9 mouse cellular contexts compared by ENCODE assay signal in genomic region chr1:86470519-86471181, GRCm38 (mm10). TPM values are rescaled to one million over a fixed set of nuclear protein-coding genes. Genes with fewer than 3 reads are reported as not detected.
DNase-seq lines count a peak whose midpoint lies in the region; ATAC-seq and TF ChIP-seq lines count a peak whose summit lies in the region.
"Had no signal": no experiment of that assay in that cellular context is flagged by ENCODE, and none has a peak within 500 bp of the region (broad histone marks: within the 10 kb centered on the region; RNA-seq: fewer than 3 reads in every experiment).

No protein-coding gene starts in this region.

- no peak overlapping the region for H3K4me3 ChIP-seq in neural tube, embryonic 11.5 days (ENCODE audit: low read depth, low read length)
- peak overlapping the region; percentile 7 for H3K4me3 ChIP-seq in brown adipose tissue, adult 24 weeks (ENCODE audit: insufficient read depth, low read depth, low read length)
- no peak overlapping the region for H3K4me3 ChIP-seq in kidney, adult 2 months (ENCODE audit: insufficient read depth, low read depth, low read length)
- no peak overlapping the region for H3K4me3 ChIP-seq in liver, postnatal 0 days (ENCODE audit: low read depth, low read length)
- H3K4me3 ChIP-seq: erythroblast, embryonic 14.5 days had no signal

- TF ChIP-seq POLR2A in kidney, adult 2 months (IDR thresholded peaks at IDR 0.05; ENCODE audit: low read depth, low read length) = no peak

- no peak overlapping the region for H3K9ac ChIP-seq in neural tube, embryonic 11.5 days (ENCODE audit: low read length)
- H3K9ac ChIP-seq in liver, postnatal 0 days (replicated peaks) = peak overlapping the region; percentile 35; the same call in 1 of the 2 replicates

- no peak overlapping the region for H3K4me2 ChIP-seq in neural tube, embryonic 11.5 days (ENCODE audit: low read depth)
- H3K4me2 ChIP-seq in liver, postnatal 0 days (ENCODE audit: low read depth, low read length) = peak overlapping the region; percentile 41

- no peak for ATAC-seq in neural tube, embryonic 11.5 days (ENCODE audit: insufficient read depth, low FRiP score, low TSS enrichment)
- peak; percentile 84 for ATAC-seq in liver, postnatal 0 days

- peaks cover 6% of the 10 kb centered on the region; the same call in 1 of the 2 replicates for H3K4me1 ChIP-seq in neural tube, embryonic 11.5 days (ENCODE audit: control insufficient read depth, insufficient read depth, low read length)
- H3K4me1 ChIP-seq in brown adipose tissue, adult 24 weeks (ENCODE audit: control insufficient read depth, insufficient read depth, insufficient read length, low read length) = peaks cover 11% of the 10 kb centered on the region
- H3K4me1 ChIP-seq in kidney, adult 2 months (ENCODE audit: control insufficient read depth, insufficient read depth, low read length) = peaks cover 15% of the 10 kb centered on the region
- H3K4me1 ChIP-seq in liver, postnatal 0 days (ENCODE audit: insufficient read depth) = peaks cover 40% of the 10 kb centered on the region

- no peak overlapping the region for H3K27ac ChIP-seq in neural tube, embryonic 11.5 days (ENCODE audit: low read depth, low read length)
- peak overlapping the region; percentile 90 for H3K27ac ChIP-seq in brown adipose tissue, adult 24 weeks (replicated peaks; ENCODE audit: low read depth, low read length)
- peak overlapping the region; percentile 80 for H3K27ac ChIP-seq in kidney, adult 2 months (ENCODE audit: insufficient read depth, low read depth, low read length)
- H3K27ac ChIP-seq in liver, postnatal 0 days (ENCODE audit: low read depth) = peak overlapping the region; percentile 87

- DNase-seq in neural tube, embryonic 11.5 days (ENCODE audit: low spot score) = peak; percentile 14
- DNase-seq in neural tube, embryonic 10.5 days (ENCODE audit: extremely low spot score, low spot score) = no peak
- peak; percentile 83 for DNase-seq in gastrocnemius, postnatal 14 days
- DNase-seq in kidney, adult 2 months = peak; percentile 95
- peak; percentile 68 for DNase-seq in liver, postnatal 0 days
- DNase-seq in skeletal muscle tissue, adult 2 months (ENCODE audit: low read depth, low spot score) = peak; percentile 98
- no peak for DNase-seq in thymus, postnatal 25 days

- no peaks in the 10 kb centered on the region for H3K36me3 ChIP-seq in neural tube, embryonic 11.5 days (ENCODE audit: control insufficient read depth, insufficient read depth, low read length)
- no peaks in the 10 kb centered on the region for H3K36me3 ChIP-seq in kidney, adult 2 months (ENCODE audit: control insufficient read depth, insufficient read depth, low read length)
- H3K36me3 ChIP-seq in liver, postnatal 0 days (replicated peaks; ENCODE audit: insufficient read depth, low read length) = no peaks in the 10 kb centered on the region

- no peaks in the 10 kb centered on the region for H3K27me3 ChIP-seq in neural tube, embryonic 11.5 days (ENCODE audit: control insufficient read depth, insufficient read depth, low read length)
- no peaks in the 10 kb centered on the region for H3K27me3 ChIP-seq in kidney, adult 2 months (replicated peaks; ENCODE audit: control insufficient read depth, insufficient read depth, low read length)
- no peaks in the 10 kb centered on the region for H3K27me3 ChIP-seq in liver, postnatal 0 days (ENCODE audit: insufficient read depth, low read length)

- peak; percentile 86 for TF ChIP-seq EP300 in liver, postnatal 0 days (IDR thresholded peaks at IDR 0.05; ENCODE audit: low read depth)

- no peaks in the 10 kb centered on the region for H3K9me3 ChIP-seq in neural tube, embryonic 11.5 days (ENCODE audit: control insufficient read depth, low read length)
- no peaks in the 10 kb centered on the region for H3K9me3 ChIP-seq in liver, postnatal 0 days (ENCODE audit: low read length)

- WGBS in neural tube, embryonic 11.5 days = 88% methylated on average over 12 of the region's 12 CpGs
- WGBS in kidney, adult 2 months = 28% methylated on average over 12 of the region's 12 CpGs
- 32% methylated on average over 12 of the region's 12 CpGs for WGBS in liver, postnatal 0 days (ENCODE audit: insufficient replicate concordance)

- intact Hi-C loops in gastrocnemius, postnatal 14 days (cut with DNase I; ENCODE audit: low total_unique reads) = no loop called here

- no peak for TF ChIP-seq CTCF in kidney, adult 2 months (conservative IDR thresholded peaks at IDR 0.05; ENCODE audit: insufficient read depth, insufficient read length, low read depth, low read length)
- TF ChIP-seq CTCF in liver, postnatal 0 days (IDR thresholded peaks at IDR 0.05; ENCODE audit: low read depth) = no peak

RNA-seq across cellular contexts. Expression of gene Tex44, which starts 44.5 kb away (rescaled TPM):
- not detected in 2 replicates for polyA plus RNA-seq in neural tube, embryonic 11.5 days (2014; fragmentation: Nextera tagmentation; extraction: Ambion mirVana)
- polyA plus RNA-seq in brown adipose tissue, adult 24 weeks (2012; ENCODE audit: insufficient read depth, insufficient read length, missing spikeins) = not detected in 2 replicates
- not detected for total RNA-seq in gastrocnemius, postnatal 14 days (2021)
- polyA plus RNA-seq in kidney, adult 2 months (2012; rRNA removed) = not detected in 2 replicates
- not detected in 2 replicates for polyA plus RNA-seq in liver, postnatal 0 days (2015; fragmentation: Nextera tagmentation; extraction: Ambion mirVana)
- polyA plus RNA-seq: erythroblast, embryonic 14.5 days had no signal

RNA-seq across cellular contexts. Expression of gene Nmur1, which starts 44.6 kb away (rescaled TPM):
- polyA plus RNA-seq in neural tube, embryonic 11.5 days (2014; fragmentation: Nextera tagmentation; extraction: Ambion mirVana) = 0.35 TPM in 1 of 2 replicates, not detected in the other
- not detected in 2 replicates for polyA plus RNA-seq in brown adipose tissue, adult 24 weeks (2012; ENCODE audit: insufficient read depth, insufficient read length, missing spikeins)
- total RNA-seq in gastrocnemius, postnatal 14 days (2021) = not detected
- 0.19 and 0.23 TPM in 2 replicates for polyA plus RNA-seq in kidney, adult 2 months (2012; rRNA removed)
- not detected in 2 replicates for polyA plus RNA-seq in liver, postnatal 0 days (2015; fragmentation: Nextera tagmentation; extraction: Ambion mirVana)
- polyA plus RNA-seq: erythroblast, embryonic 14.5 days had no signal

RNA-seq across cellular contexts. Expression of gene Ptma, which starts 55.9 kb away (rescaled TPM):
- polyA plus RNA-seq in neural tube, embryonic 11.5 days (2014; fragmentation: Nextera tagmentation; extraction: Ambion mirVana) = 2,926 and 3,268 TPM in 2 replicates
- 280 and 322 TPM in 2 replicates for polyA plus RNA-seq in brown adipose tissue, adult 24 weeks (2012; ENCODE audit: insufficient read depth, insufficient read length, missing spikeins)
- total RNA-seq in gastrocnemius, postnatal 14 days (2021) = 100 to 1,000 TPM; 184 to 248 TPM
- 622 and 651 TPM in 2 replicates for polyA plus RNA-seq in kidney, adult 2 months (2012; rRNA removed)
- 750 and 799 TPM in 2 replicates for polyA plus RNA-seq in liver, postnatal 0 days (2015; fragmentation: Nextera tagmentation; extraction: Ambion mirVana)

Comparison
In these comparisons a context has a peak if more than half of its experiments do, and no peak if none do; other contexts are left out.
1. DNase-seq: peak in neural tube, embryonic 11.5 days (single experiment), gastrocnemius, postnatal 14 days (single experiment), kidney, adult 2 months (single experiment), liver, postnatal 0 days (single experiment) and skeletal muscle tissue, adult 2 months (single experiment); none in neural tube, embryonic 10.5 days (single experiment) and thymus, postnatal 25 days (single experiment).